Mouse (Mus musculus) ovary, postnatal 10 days (tissue): Measurements from ENCODE around the gene Il9r.

ENCODE experiments used
- DNase-seq: peaks from one replicate; pipeline ENCODE4 v3.0.0; 2022; ENCODE audit warnings: low spot score

Il9r gene

GRCm38 (mm10) chr11:32200075-32200601 is at the start of gene Il9r:
Gene Il9r, minus strand, starts transcription at chr11:32200279.
- DNase-seq = no peak

- DNase-seq = no peak
These were observed 48.3 kb upstream of the Il9r start for GRCm38 (mm10) chr11:32248350-32248749.

- no peak for DNase-seq
These were observed 47.0 kb upstream of the Il9r start for GRCm38 (mm10) chr11:32247068-32247467.

- DNase-seq = no peak
These were observed 45.5 kb upstream of the Il9r start for GRCm38 (mm10) chr11:32245614-32246013.

GRCm38 (mm10) chr11:32244617-32245016 is 44.5 kb upstream of the Il9r start:
- DNase-seq = no peak

GRCm38 (mm10) chr11:32244064-32244463 is 44.0 kb upstream of the Il9r start:
- DNase-seq = no peak

GRCm38 (mm10) chr11:32243205-32243955 is 43.3 kb upstream of the Il9r start:
- no peak for DNase-seq

GRCm38 (mm10) chr11:32242209-32242608 is 42.1 kb upstream of the Il9r start:
- DNase-seq = no peak

GRCm38 (mm10) chr11:32241391-32241790 is 41.3 kb upstream of the Il9r start:
- DNase-seq = no peak

GRCm38 (mm10) chr11:32238093-32238860 is 38.2 kb upstream of the Il9r start:
- no peak for DNase-seq

GRCm38 (mm10) chr11:32237411-32237795 is 37.3 kb upstream of the Il9r start:
- no peak for DNase-seq

- no peak for DNase-seq
These were observed 36.8 kb upstream of the Il9r start for GRCm38 (mm10) chr11:32236712-32237410.

- DNase-seq = no peak
These were observed 36.1 kb upstream of the Il9r start for GRCm38 (mm10) chr11:32236132-32236531.

GRCm38 (mm10) chr11:32235646-32236045 is 35.6 kb upstream of the Il9r start:
- no peak for DNase-seq

- no peak for DNase-seq
These were observed 34.9 kb upstream of the Il9r start for GRCm38 (mm10) chr11:32234816-32235485.

GRCm38 (mm10) chr11:32233895-32234294 is 33.8 kb upstream of the Il9r start:
- no peak for DNase-seq

- DNase-seq = no peak
These were observed 32.8 kb upstream of the Il9r start for GRCm38 (mm10) chr11:32232848-32233247.

- no peak for DNase-seq
These were observed 31.0 kb upstream of the Il9r start for GRCm38 (mm10) chr11:32231125-32231524.

GRCm38 (mm10) chr11:32230220-32230619 is 30.1 kb upstream of the Il9r start:
- no peak for DNase-seq

- no peak for DNase-seq
These were observed 28.3 kb upstream of the Il9r start for GRCm38 (mm10) chr11:32228292-32228845.

GRCm38 (mm10) chr11:32227555-32227954 is 27.5 kb upstream of the Il9r start:
- no peak for DNase-seq

GRCm38 (mm10) chr11:32227041-32227440 is 27.0 kb upstream of the Il9r start:
- no peak for DNase-seq
